Mouse (Mus musculus): ENCODE data around the gene Lgr5. TPM values are rescaled to one million over a fixed set of nuclear protein-coding genes. Genes with fewer than 3 reads are reported as not detected.

The Lgr5 gene
- polyA plus RNA-seq, 1 experiment from 2014 or later, result 4.8 TPM

GRCm38 (mm10) chr10:115478441-115479141 lies 109.0 kb downstream of the Lgr5 start:
- peak; percentile 37 for DNase-seq (ENCODE audit: low spot score)
- Histone ChIP-seq H3K4me1 (replicated peaks) (peaks cover 25% of the 10 kb centered on the region), H3K36me3 (no peaks in the 10 kb centered on the region), H3K9me3 (no peaks in the 10 kb centered on the region), H3K27me3 (ENCODE audit: insufficient read depth, poor library complexity, severe bottlenecking) (0 out of 2 replicates have a peak, but pooled peaks cover 3% of the 10 kb centered on the region), H3K4me3 (peak overlapping the region; percentile 32), H3K27ac (peak overlapping the region; percentile 67; the same call in 1 of the 2 replicates)
- WGBS, result 23% methylated on average over 20 of the region's 20 CpGs

DNA sequence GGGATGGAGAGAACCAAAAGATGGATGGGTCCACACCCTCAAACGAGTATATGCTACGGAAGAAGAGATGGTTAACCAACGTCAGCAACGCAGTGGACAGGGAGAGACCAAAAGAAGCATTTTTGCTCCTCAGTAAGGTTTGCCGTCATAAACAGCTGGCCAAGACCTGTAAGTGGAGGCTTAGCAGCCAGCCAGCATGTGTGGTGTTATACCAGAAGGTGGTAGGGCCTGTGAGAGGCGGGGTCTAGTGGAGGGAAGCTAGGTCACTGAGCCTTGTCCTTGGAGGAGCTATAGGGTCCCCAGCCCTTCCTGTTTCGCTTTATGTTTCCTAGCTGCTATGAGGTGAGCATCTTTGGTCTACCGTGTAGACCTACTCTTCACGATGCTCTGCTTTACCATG lies 111.1 kb downstream of the Lgr5 start:
- Histone ChIP-seq H3K4me1 (replicated peaks) (peaks cover 28% of the 10 kb centered on the region), H3K27ac (no peak overlapping the region), H3K36me3 (no peaks in the 10 kb centered on the region), H3K9me3 (no peaks in the 10 kb centered on the region), H3K27me3 (ENCODE audit: insufficient read depth, poor library complexity, severe bottlenecking) (0 out of 2 replicates have a peak, but pooled peaks cover 3% of the 10 kb centered on the region), H3K4me3 (no peak overlapping the region)
- 89% methylated on average over 9 of the region's 9 CpGs for WGBS
- no peak for DNase-seq (ENCODE audit: low spot score)

DNA sequence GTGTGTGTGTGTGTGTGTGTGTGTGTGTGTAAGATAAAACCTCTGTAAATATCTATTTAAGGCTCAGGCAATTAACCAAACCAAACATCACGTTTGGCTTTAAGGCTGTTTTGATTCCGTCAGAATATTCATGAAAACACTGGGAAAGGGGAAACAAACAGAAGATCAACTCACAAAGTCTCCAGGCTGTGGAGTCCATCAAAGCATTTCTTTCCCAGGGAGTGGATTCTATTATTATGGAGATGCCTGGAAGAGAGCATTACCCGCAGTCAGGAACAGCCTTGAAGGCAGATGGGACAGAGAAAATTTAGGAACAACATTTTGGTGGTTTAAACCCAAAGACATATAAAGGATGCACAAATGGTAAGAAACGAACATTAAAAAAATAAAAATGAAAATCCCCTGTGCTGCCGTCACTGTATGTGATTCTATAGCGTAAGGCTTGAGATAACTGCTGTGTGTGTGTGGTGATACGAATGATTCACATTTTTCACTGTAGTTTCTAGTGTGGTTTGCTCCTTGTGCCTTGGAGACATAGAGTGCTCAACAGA lies 112.5 kb downstream of the Lgr5 start:
- peaks cover 28% of the 10 kb centered on the region for H3K4me1 ChIP-seq (replicated peaks)
- H3K27ac ChIP-seq, result 0 out of 2 replicates have a peak overlapping the region, but pooled peaks have one; percentile 59
- H3K9me3 ChIP-seq, result no peaks in the 10 kb centered on the region
- no peaks in the 10 kb centered on the region for H3K36me3 ChIP-seq
- H3K4me3 ChIP-seq, result no peak overlapping the region
- WGBS, result 55% methylated on average over 7 of the region's 7 CpGs
- no peak for DNase-seq (ENCODE audit: low spot score)
- 0 out of 2 replicates have a peak, but pooled peaks cover 4% of the 10 kb centered on the region for H3K27me3 ChIP-seq (ENCODE audit: insufficient read depth, poor library complexity, severe bottlenecking)

DNA sequence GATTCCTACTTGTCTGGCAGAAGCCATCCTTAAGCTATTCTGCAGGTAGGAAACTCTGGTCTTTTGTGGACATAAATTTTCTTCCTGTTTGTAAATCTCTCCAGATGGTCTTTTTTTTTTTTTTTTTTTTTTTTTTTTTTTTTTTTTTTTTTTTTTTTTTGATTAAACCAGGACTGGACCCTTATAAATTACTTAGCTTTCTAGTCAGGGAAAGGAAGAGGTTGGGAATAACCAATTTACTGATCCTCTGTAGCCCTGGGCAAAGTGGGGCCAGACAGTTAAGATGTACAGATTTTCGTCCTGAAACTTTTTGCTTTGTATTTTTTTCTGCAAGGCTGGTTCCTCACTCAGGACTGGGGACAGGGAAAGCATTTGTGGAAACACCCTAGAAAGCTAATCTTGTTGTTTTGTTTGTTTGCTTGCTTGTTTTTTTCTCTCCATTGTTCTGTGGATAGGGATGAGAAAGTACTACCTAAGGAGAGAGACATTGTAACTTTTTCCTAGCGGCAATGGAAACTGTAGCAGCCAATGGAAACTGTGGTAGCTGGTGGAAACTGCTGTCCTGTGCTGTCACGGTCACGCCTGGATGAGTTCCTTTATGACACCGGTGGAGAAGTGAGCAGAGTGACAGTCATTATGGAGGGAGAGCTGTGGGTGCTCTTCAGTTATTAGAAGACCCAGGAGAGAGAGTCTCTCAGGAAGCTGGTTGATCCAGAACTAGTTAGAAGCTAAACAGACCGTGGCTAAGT lies 114.2 kb downstream of the Lgr5 start:
- Histone ChIP-seq H3K4me1 (replicated peaks) (peaks cover 28% of the 10 kb centered on the region), H3K4me3 (no peak overlapping the region), H3K27ac (no peak overlapping the region), H3K36me3 (no peaks in the 10 kb centered on the region), H3K27me3 (ENCODE audit: insufficient read depth, poor library complexity, severe bottlenecking) (0 out of 2 replicates have a peak, but pooled peaks cover 3% of the 10 kb centered on the region), H3K9me3 (no peaks in the 10 kb centered on the region)
- WGBS, result 65% methylated on average over 6 of the region's 6 CpGs
- no peak for DNase-seq (ENCODE audit: low spot score)

- 41% methylated on average over 17 of the region's 17 CpGs for WGBS
- peak overlapping the region; percentile 42 for H3K4me3 ChIP-seq
These were observed 116.8 kb downstream of the Lgr5 start for GRCm38 (mm10) chr10:115470621-115471334.

GRCm38 (mm10) chr10:115469040-115469439 lies 118.5 kb downstream of the Lgr5 start:
- no peak for DNase-seq (ENCODE audit: low spot score)
- 0 out of 2 replicates have a peak, but pooled peaks cover 3% of the 10 kb centered on the region for H3K27me3 ChIP-seq (ENCODE audit: insufficient read depth, poor library complexity, severe bottlenecking)

More at GRCm38 (mm10) chr10:115470621-115471334, 116.8 kb downstream of the Lgr5 start:
- Histone ChIP-seq H3K9me3 (no peaks in the 10 kb centered on the region), H3K27me3 (ENCODE audit: insufficient read depth, poor library complexity, severe bottlenecking) (0 out of 2 replicates have a peak, but pooled peaks cover 3% of the 10 kb centered on the region), H3K36me3 (no peaks in the 10 kb centered on the region), H3K27ac (no peak overlapping the region), H3K4me1 (replicated peaks) (peaks cover 24% of the 10 kb centered on the region)
- no peak for DNase-seq (ENCODE audit: low spot score)

DNA sequence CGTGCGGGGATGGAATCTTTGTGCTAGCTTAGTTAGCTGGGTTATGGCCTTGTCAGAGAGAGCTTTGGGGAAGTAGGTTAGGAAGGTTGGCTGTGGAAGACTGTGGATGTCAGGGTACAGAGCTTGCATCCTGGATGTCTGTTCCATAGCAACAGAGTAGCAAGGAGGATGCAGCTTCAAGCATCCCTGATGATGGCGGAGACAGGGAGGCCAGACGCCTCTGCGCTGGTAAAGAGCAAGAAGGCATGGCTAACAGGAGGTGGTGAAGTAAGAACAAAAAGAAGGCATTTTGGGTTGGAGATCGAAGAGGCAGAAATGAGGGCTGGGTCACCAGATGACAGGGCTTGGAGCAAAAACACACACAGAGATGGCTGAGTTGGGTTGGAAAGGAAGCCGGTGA lies 118.9 kb downstream of the Lgr5 start:
- 43% methylated on average over 7 of the region's 7 CpGs for WGBS
- Histone ChIP-seq H3K4me3 (no peak overlapping the region), H3K4me1 (replicated peaks) (peaks cover 11% of the 10 kb centered on the region), H3K9me3 (no peaks in the 10 kb centered on the region), H3K36me3 (no peaks in the 10 kb centered on the region), H3K27ac (no peak overlapping the region), H3K27me3 (ENCODE audit: insufficient read depth, poor library complexity, severe bottlenecking) (0 out of 2 replicates have a peak, but pooled peaks cover 3% of the 10 kb centered on the region)
- no peak for DNase-seq (ENCODE audit: low spot score)

More at GRCm38 (mm10) chr10:115469040-115469439, 118.5 kb downstream of the Lgr5 start:
- 17% methylated on average over 7 of the region's 7 CpGs for WGBS
- Histone ChIP-seq H3K4me3 (no peak overlapping the region), H3K9me3 (no peaks in the 10 kb centered on the region), H3K4me1 (replicated peaks) (peaks cover 14% of the 10 kb centered on the region), H3K36me3 (no peaks in the 10 kb centered on the region), H3K27ac (no peak overlapping the region)

DNA sequence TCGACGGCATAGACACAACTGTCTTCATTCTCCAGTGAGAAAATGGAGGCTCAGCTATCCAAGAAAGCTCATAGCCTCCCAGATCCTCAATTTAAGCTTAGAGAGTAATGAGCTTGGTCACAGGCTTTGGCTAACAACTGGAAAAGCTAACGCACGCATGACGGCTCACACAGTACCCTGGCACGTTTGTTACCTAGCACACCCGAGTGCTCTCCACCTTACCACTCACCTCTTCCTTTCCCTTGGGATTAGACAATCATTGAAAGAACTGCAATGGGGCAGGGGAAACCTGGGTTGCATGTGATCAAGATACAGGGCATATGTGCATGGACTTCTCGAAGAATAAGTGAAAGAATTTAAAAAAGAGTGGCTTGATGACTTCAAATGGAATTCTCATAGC lies 119.6 kb downstream of the Lgr5 start:
- no peak overlapping the region for H3K4me3 ChIP-seq
- H3K27ac ChIP-seq, result no peak overlapping the region
- H3K27me3 ChIP-seq (ENCODE audit: insufficient read depth, poor library complexity, severe bottlenecking), result 0 out of 2 replicates have a peak, but pooled peaks cover 3% of the 10 kb centered on the region
- DNase-seq (ENCODE audit: low spot score), result no peak
- H3K9me3 ChIP-seq, result no peaks in the 10 kb centered on the region
- no peaks in the 10 kb centered on the region for H3K36me3 ChIP-seq
- H3K4me1 ChIP-seq (replicated peaks), result peaks cover 8% of the 10 kb centered on the region
- WGBS, result 91% methylated on average over 8 of the region's 8 CpGs

DNA sequence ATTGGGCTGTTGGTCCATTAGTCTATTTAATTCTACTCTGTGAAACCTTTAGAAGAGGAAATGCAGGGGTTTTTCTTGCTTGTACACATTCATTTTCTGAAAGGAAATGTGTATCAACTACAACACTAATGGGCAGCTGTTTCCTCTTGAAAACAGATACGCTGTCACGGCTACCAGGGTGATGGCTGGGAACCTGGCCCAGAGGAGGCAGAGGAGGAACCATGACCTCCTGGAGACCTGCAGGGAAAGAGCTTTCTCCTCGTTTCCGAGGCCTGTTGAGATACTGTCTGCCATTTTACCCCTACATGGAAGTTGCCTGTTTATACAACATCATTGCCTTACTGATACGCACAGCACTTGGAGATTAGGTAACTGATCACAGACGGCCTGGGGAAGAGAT lies 121.8 kb downstream of the Lgr5 start:
- Histone ChIP-seq H3K36me3 (no peaks in the 10 kb centered on the region), H3K27me3 (ENCODE audit: insufficient read depth, poor library complexity, severe bottlenecking) (0 out of 2 replicates have a peak, but pooled peaks cover 3% of the 10 kb centered on the region), H3K4me1 (replicated peaks) (peaks cover 8% of the 10 kb centered on the region), H3K27ac (no peak overlapping the region), H3K4me3 (no peak overlapping the region), H3K9me3 (no peaks in the 10 kb centered on the region)
- DNase-seq (ENCODE audit: low spot score), result no peak
- 76% methylated on average over 6 of the region's 6 CpGs for WGBS

GRCm38 (mm10) chr10:115465072-115465471 lies 122.5 kb downstream of the Lgr5 start:
- Histone ChIP-seq H3K27me3 (ENCODE audit: insufficient read depth, poor library complexity, severe bottlenecking) (0 out of 2 replicates have a peak, but pooled peaks cover 2% of the 10 kb centered on the region), H3K9me3 (no peaks in the 10 kb centered on the region), H3K27ac (no peak overlapping the region), H3K4me3 (no peak overlapping the region), H3K36me3 (no peaks in the 10 kb centered on the region), H3K4me1 (replicated peaks) (peaks cover 8% of the 10 kb centered on the region)
- 85% methylated on average over 7 of the region's 7 CpGs for WGBS
- DNase-seq (ENCODE audit: low spot score), result no peak

DNA sequence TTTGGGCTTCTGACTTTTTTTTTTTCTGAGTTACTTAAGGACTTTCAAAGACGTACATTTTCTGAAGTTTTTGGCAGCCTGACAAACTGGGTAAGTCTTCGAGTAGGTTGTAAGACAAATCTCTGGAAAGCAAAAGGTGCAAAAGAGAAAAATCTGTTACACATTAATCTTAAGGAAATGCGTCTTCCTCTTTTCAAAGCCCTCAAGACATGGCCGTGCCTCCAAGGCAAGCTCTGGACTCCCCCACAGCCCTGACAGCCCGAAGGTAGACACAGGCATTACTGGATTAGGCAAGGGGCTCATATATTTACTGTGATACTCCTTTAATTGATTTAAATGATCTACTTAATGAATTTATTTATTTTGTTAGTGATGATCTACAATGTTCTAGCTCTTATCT lies 124.9 kb downstream of the Lgr5 start:
- WGBS, result 83% methylated on average over 5 of the region's 5 CpGs
- H3K9me3 ChIP-seq, result no peaks in the 10 kb centered on the region
- H3K36me3 ChIP-seq, result no peaks in the 10 kb centered on the region
- DNase-seq (ENCODE audit: low spot score), result no peak
- no peak overlapping the region for H3K4me3 ChIP-seq
- H3K27me3 ChIP-seq (ENCODE audit: insufficient read depth, poor library complexity, severe bottlenecking), result no peaks in the 10 kb centered on the region
- no peaks in the 10 kb centered on the region for H3K4me1 ChIP-seq (replicated peaks)
- H3K27ac ChIP-seq, result no peak overlapping the region

DNA sequence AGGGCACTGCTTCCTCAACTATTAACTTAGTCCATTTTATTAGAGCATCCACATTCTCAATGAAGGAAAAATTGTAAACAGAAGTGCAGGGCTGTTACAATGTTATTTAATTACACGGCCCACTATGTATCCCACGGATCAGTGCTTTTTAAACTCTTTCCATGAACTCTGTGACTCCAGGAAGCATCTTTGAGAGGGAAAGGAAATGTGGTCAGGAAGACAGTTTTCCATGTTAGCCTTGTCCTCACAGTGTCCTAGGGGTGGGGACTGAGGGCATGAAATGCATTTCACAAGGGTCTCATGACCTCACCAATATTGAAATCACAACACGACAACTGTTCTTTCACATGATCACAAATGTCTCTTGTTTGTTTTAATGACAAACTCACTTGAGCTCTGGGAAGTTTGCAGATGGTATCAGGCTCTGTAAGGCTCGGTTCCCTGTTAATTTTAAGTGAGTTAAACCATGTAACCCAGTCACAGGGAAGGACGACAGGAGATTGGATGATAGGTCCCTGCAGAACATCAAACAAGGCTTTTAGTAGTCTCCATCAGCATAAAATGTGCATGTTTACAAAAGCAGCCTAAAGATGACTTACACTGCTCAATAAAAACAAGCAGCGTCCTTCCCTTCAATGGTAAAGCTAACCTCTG lies 130.1 kb downstream of the Lgr5 start:
- Histone ChIP-seq H3K27me3 (ENCODE audit: insufficient read depth, poor library complexity, severe bottlenecking) (no peaks in the 10 kb centered on the region), H3K36me3 (no peaks in the 10 kb centered on the region), H3K27ac (no peak overlapping the region), H3K4me1 (replicated peaks) (no peaks in the 10 kb centered on the region), H3K9me3 (no peaks in the 10 kb centered on the region), H3K4me3 (no peak overlapping the region)
- DNase-seq (ENCODE audit: low spot score), result no peak
- WGBS, result 72% methylated on average over 6 of the region's 6 CpGs
